Comparison of ENCODE assay signal across 8 mouse cellular contexts in genomic region chr11:88216231-88216685, GRCm38 (mm10). TPM values are rescaled to one million over a fixed set of nuclear protein-coding genes. Genes with fewer than 3 reads are reported as not detected.
DNase-seq lines count a peak whose midpoint lies in the region; ATAC-seq lines count a peak whose summit lies in the region.

No protein-coding gene starts in this region.

- no peak overlapping the region for H3K9ac ChIP-seq in limb, embryonic 11.5 days (ENCODE audit: low read length)
- H3K9ac ChIP-seq in neural tube, embryonic 11.5 days (ENCODE audit: low read length) = no peak overlapping the region

- H3K27ac ChIP-seq in limb, embryonic 11.5 days (replicated peaks; ENCODE audit: low read depth, low read length) = no peak overlapping the region
- no peak overlapping the region for H3K27ac ChIP-seq in neural tube, embryonic 11.5 days (ENCODE audit: low read depth, low read length)

- H3K36me3 ChIP-seq in limb, embryonic 11.5 days (ENCODE audit: control insufficient read depth, insufficient read depth, low read length) = no peaks in the 10 kb centered on the region; the same call in 1 of the 2 replicates
- H3K36me3 ChIP-seq in neural tube, embryonic 11.5 days (ENCODE audit: control insufficient read depth, insufficient read depth, low read length) = peaks cover 2% of the 10 kb centered on the region; the same call in 1 of the 2 replicates

- 23% methylated on average over 10 of the region's 10 CpGs for WGBS in limb, embryonic 11.5 days
- 15% methylated on average over 10 of the region's 10 CpGs for WGBS in neural tube, embryonic 11.5 days

- DNase-seq in B cell, adult 2 months = peak; percentile 79 to 81
- peak; percentile 60 for DNase-seq in Muller cell, postnatal 12 days (ENCODE audit: inconsistent ontology term)
- peak; percentile 85 to 87 for DNase-seq in cerebellum, postnatal 14 days
- peak; percentile 42 to 58 for DNase-seq in gastrocnemius, postnatal 4 days (ENCODE audit: low spot score in 2 of 2)
- DNase-seq in kidney, adult 8-10 months = peak; percentile 57 to 64
- DNase-seq in limb, embryonic 11.5 days (ENCODE audit: low spot score) = peak; percentile 85
- peak; percentile 85 for DNase-seq in neural tube, embryonic 11.5 days (ENCODE audit: low spot score)

- no peak overlapping the region for H3K4me3 ChIP-seq in limb, embryonic 11.5 days (ENCODE audit: low read depth, low read length)
- no peak overlapping the region for H3K4me3 ChIP-seq in neural tube, embryonic 11.5 days (ENCODE audit: low read depth, low read length)

- H3K4me2 ChIP-seq in limb, embryonic 11.5 days (ENCODE audit: low read depth, severe bottlenecking) = no peak overlapping the region
- no peak overlapping the region for H3K4me2 ChIP-seq in neural tube, embryonic 11.5 days (ENCODE audit: low read depth)

- H3K4me1 ChIP-seq in limb, embryonic 11.5 days (ENCODE audit: control insufficient read depth, insufficient read depth, low read length) = peaks cover 5% of the 10 kb centered on the region; the same call in 1 of the 2 replicates
- H3K4me1 ChIP-seq in neural tube, embryonic 11.5 days (ENCODE audit: control insufficient read depth, insufficient read depth, low read length) = peaks cover 6% of the 10 kb centered on the region; the same call in 1 of the 2 replicates

- H3K27me3 ChIP-seq in limb, embryonic 11.5 days (ENCODE audit: control insufficient read depth, insufficient read depth, low read length) = no peaks in the 10 kb centered on the region
- H3K27me3 ChIP-seq in neural tube, embryonic 11.5 days (ENCODE audit: control insufficient read depth, insufficient read depth, low read length) = no peaks in the 10 kb centered on the region

- no peak for ATAC-seq in limb, embryonic 11.5 days (ENCODE audit: insufficient number of reproducible peaks, low FRiP score, low TSS enrichment, low read depth)
- ATAC-seq in neural tube, embryonic 11.5 days (ENCODE audit: insufficient read depth, low FRiP score, low TSS enrichment) = peak; percentile 43; the same call in 1 of the 2 replicates
- ATAC-seq in monocyte, adult 5-6 weeks (replicated peaks; ENCODE audit: insufficient number of reproducible peaks, low FRiP score, low TSS enrichment, poor library complexity, severe bottlenecking) = no peak

- no peaks in the 10 kb centered on the region for H3K9me3 ChIP-seq in limb, embryonic 11.5 days (ENCODE audit: control insufficient read depth, low read length)
- H3K9me3 ChIP-seq in neural tube, embryonic 11.5 days (ENCODE audit: control insufficient read depth, low read length) = no peaks in the 10 kb centered on the region

RNA-seq across cellular contexts. Expression of gene Mrps23, which starts 12.1 kb away (rescaled TPM):
- 100 to 1,000 TPM in 1 of 2 experiments, 10 to 100 TPM in 1; 97.6 to 102 TPM for total RNA-seq in gastrocnemius, postnatal 4 days (2021)
- polyA plus RNA-seq in limb, embryonic 11.5 days (2014; fragmentation: Nextera tagmentation; extraction: Ambion mirVana) = 59.3 and 60.4 TPM in 2 replicates
- 76.3 and 85.5 TPM in 2 replicates for polyA plus RNA-seq in neural tube, embryonic 11.5 days (2014; fragmentation: Nextera tagmentation; extraction: Ambion mirVana)
- total RNA-seq in monocyte, adult 5-6 weeks (2017) = 64.6 to 115 TPM (median 69.1 TPM) in 3 replicates
